Mouse (Mus musculus) heart, adult 8-10 months (tissue): ENCODE results near the gene Prr3. TPM values are rescaled to one million over a fixed set of nuclear protein-coding genes. Genes with fewer than 3 reads are reported as not detected.
"Not testable (repeated sequence)": the region's sequence is repeated elsewhere in the genome, so short reads cannot be mapped to it uniquely, and the experiment has no call there.

Source experiments
- DNase-seq: peaks from one replicate; pipeline ENCODE4 v3.0.0; 2022; ENCODE audit warnings: low spot score
- total RNA-seq, 4 experiments: library from RNA; stranded (reverse); gene quantifications; 2 replicates each; pipeline ENCODE4 v1.2.4; 2022

Prr3 gene
- total RNA-seq, 4 experiments from 2014 or later, result 2.0 to 4.0 (median 2.9) TPM

GRCm38 (mm10) chr17:35998545-35999305 is 18.7 kb upstream of the Prr3 start:
- no peak for DNase-seq

- no peak for DNase-seq
Measured at GRCm38 (mm10) chr17:35997713-35998510, 17.9 kb upstream of the Prr3 start.

- DNase-seq, result peak; percentile 99
Measured at GRCm38 (mm10) chr17:35996949-35997348, 16.9 kb upstream of the Prr3 start.

- DNase-seq, result no peak
Measured at GRCm38 (mm10) chr17:35994879-35995240, 14.8 kb upstream of the Prr3 start.

GRCm38 (mm10) chr17:35994175-35994878 is 14.3 kb upstream of the Prr3 start:
- peak; percentile 91 for DNase-seq

- DNase-seq, result peak; percentile 73
Measured at GRCm38 (mm10) chr17:35993675-35994074, 13.6 kb upstream of the Prr3 start.

- no peak for DNase-seq
Measured at GRCm38 (mm10) chr17:35991781-35992180, 11.7 kb upstream of the Prr3 start.

- no peak for DNase-seq
Measured at GRCm38 (mm10) chr17:35981776-35982175, 1.7 kb upstream of the Prr3 start.

- peak; percentile 48 for DNase-seq
Measured at GRCm38 (mm10) chr17:35980363-35980754, 323 bp upstream of the Prr3 start.

GRCm38 (mm10) chr17:35978811-35979400 is 1.1 kb downstream of the Prr3 start:
- DNase-seq, result no peak

- no peak for DNase-seq
Measured at GRCm38 (mm10) chr17:35972131-35972530, 7.9 kb downstream of the Prr3 start.

- peak; percentile 98 for DNase-seq
Measured at GRCm38 (mm10) chr17:35969418-35970389, 10.3 kb downstream of the Prr3 start, which contains the start of gene Abcf1. Gene Abcf1 (minus strand): TSS chr17:35969761.

- DNase-seq, result no peak
Measured at GRCm38 (mm10) chr17:35967621-35968020, 12.4 kb downstream of the Prr3 start.

GRCm38 (mm10) chr17:35963279-35963678 is 16.8 kb downstream of the Prr3 start:
- no peak for DNase-seq

- DNase-seq, result no peak
Measured at GRCm38 (mm10) chr17:35958533-35959223, 21.4 kb downstream of the Prr3 start.

- DNase-seq, result no peak
Measured at GRCm38 (mm10) chr17:35954665-35955064, 25.4 kb downstream of the Prr3 start.

GRCm38 (mm10) chr17:35952559-35952958 is 27.5 kb downstream of the Prr3 start:
- not testable (repeated sequence) for DNase-seq

- not testable (repeated sequence) for DNase-seq
Measured at GRCm38 (mm10) chr17:35950946-35951345, 29.1 kb downstream of the Prr3 start.

- DNase-seq, result no peak
Measured at GRCm38 (mm10) chr17:35939941-35940340, 40.1 kb downstream of the Prr3 start.

- no peak for DNase-seq
Measured at GRCm38 (mm10) chr17:35939108-35939507, 40.9 kb downstream of the Prr3 start.
